Mouse (Mus musculus): ENCODE data around the gene Aldh4a1. TPM values are rescaled to one million over a fixed set of nuclear protein-coding genes. Genes with fewer than 3 reads are reported as not detected.

Aldh4a1 gene
- total and polyA plus RNA-seq, 2 experiments from 2014 or later = 25.2 to 30.0 TPM

DNA sequence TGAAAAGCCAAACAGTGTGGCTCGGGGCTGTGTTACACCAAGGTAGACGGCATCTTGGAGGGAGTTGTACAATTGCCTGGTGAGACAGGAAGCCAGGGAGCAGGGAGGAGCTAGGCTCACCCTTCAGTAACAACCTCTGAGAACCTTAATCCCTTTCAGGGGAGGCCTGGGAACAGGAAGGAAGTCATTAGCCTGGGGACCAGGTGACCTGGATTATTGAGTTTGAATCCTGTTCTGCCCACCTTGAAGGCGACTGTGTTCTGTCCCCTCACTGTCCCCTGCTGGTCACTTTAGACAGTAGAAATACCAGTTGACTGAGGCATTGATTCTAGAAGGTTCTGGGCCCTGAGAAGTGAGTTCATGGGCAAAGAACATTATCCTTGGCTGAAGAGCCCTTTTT is 28.6 kb upstream of the Aldh4a1 start:
- peak; percentile 48 for TF ChIP-seq CTCF (IDR thresholded peaks at IDR 0.05)
- DNase-seq (ENCODE audit: low spot score) (no peak), ATAC-seq (ENCODE audit: low FRiP score) (no peak)
- no peaks in the 10 kb centered on the region for H3K36me3 ChIP-seq (ENCODE audit: insufficient read depth, low read length)
- 62% methylated on average over 3 of the region's 3 CpGs for WGBS
- H3K27ac ChIP-seq (ENCODE audit: low read depth, low read length) = no peak overlapping the region
- no peak overlapping the region for H3K4me3 ChIP-seq (ENCODE audit: low read depth, low read length)
- H3K27me3 ChIP-seq (ENCODE audit: insufficient read depth, low read length) = no peaks in the 10 kb centered on the region
- H3K4me2 ChIP-seq (ENCODE audit: low read depth, low read length, poor library complexity, severe bottlenecking) = no peak overlapping the region
- H3K9ac ChIP-seq (replicated peaks; ENCODE audit: low read length, poor library complexity, severe bottlenecking) = no peak overlapping the region
- H3K9me3 ChIP-seq (ENCODE audit: low read length) = no peaks in the 10 kb centered on the region
- H3K4me1 ChIP-seq (ENCODE audit: insufficient read depth, low read length) = peaks cover 30% of the 10 kb centered on the region

DNA sequence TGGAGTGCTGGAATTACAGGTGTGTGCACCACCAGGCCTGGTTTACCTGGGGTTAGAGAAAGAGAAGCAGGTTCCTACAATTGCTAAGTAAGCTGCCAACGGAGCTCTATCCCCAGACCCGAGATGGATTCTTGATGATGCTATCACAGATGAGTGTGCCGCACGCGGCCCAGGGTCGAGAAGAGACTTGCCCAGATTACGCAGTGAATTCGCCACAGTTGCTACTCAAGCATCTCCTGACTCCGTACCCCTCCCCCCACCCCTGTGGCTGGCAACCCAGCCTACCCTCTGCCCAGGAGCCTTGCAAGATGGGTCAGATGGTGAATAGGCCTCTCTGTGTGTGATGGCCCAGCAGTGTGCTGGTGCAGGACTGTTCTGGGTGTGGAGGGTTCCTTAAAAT is 26.0 kb upstream of the Aldh4a1 start:
- no peak overlapping the region for H3K4me3 ChIP-seq (ENCODE audit: low read depth, low read length)
- peaks cover 34% of the 10 kb centered on the region for H3K4me1 ChIP-seq (ENCODE audit: insufficient read depth, low read length)
- DNase-seq (ENCODE audit: low spot score) = no peak
- H3K36me3 ChIP-seq (ENCODE audit: insufficient read depth, low read length) = no peaks in the 10 kb centered on the region
- WGBS = 19% methylated on average over 9 of the region's 9 CpGs
- H3K27me3 ChIP-seq (ENCODE audit: insufficient read depth, low read length) = no peaks in the 10 kb centered on the region
- H3K27ac ChIP-seq (ENCODE audit: low read depth, low read length) = peak overlapping the region; percentile 43; the same call in 1 of the 2 replicates
- H3K9ac ChIP-seq (replicated peaks; ENCODE audit: low read length, poor library complexity, severe bottlenecking) = peak overlapping the region; percentile 42; the same call in 1 of the 2 replicates
- peak overlapping the region; percentile 15; the same call in 1 of the 2 replicates for H3K4me2 ChIP-seq (ENCODE audit: low read depth, low read length, poor library complexity, severe bottlenecking)
- 0 out of 2 replicates have a peak, but pooled peaks have one; percentile 19 for ATAC-seq (ENCODE audit: low FRiP score)
- TF ChIP-seq CTCF (IDR thresholded peaks at IDR 0.05) = no peak
- H3K9me3 ChIP-seq (ENCODE audit: low read length) = no peaks in the 10 kb centered on the region

DNA sequence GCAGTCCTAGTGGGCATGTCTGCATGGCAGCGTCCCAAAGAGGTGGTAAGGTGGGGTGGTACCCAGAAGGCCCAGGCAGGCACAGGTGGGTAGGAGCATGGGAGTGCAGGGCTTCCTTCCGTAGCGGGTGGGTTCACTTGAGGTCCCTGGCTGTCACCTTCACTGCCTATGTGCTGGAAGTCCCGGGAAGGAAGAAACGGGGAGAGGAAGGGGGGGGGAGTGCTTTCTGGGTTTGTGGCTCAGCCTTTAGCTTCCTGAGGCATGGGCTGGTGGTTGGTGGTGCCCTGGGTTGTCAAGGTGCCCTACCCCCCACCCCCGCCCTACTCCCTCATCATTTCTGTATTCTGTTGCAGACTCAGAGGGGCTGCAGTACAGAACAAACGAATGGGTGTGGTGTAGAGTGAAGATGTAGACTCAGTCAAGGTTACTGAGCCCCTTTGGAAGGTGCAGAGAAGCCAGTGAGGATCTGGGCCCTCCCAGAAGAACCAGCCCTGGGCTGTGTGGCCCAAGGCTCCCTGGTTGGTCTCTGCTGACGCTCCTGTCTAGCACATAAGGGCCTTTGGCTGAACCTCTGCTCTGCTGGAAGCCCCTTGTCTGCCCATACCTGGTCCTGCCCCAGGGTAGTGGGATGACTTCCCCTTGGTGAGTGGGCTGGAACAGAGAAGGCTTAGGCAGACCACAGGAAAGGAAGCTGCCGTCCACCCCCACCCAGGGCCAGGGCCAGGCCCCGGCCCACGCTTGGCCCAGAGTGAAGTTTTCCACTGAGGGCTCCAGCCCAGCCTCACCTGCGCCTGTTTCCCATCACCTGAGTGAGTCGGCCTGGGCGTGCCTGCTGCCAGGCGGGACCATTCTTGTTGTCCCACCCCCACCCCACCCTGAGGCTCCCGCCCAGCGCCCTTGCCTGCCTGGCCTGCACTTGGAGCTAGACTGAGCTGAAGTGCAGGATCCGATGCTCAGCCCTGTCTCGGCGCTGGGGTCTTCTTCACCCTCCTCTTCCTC is 25.1 kb upstream of the Aldh4a1 start:
- no peak for DNase-seq (ENCODE audit: low spot score)
- ATAC-seq (ENCODE audit: low FRiP score) = no peak
- no peaks in the 10 kb centered on the region for H3K9me3 ChIP-seq (ENCODE audit: low read length)
- 72% methylated on average over 20 of the region's 20 CpGs for WGBS
- peak overlapping the region; percentile 43 for H3K27ac ChIP-seq (ENCODE audit: low read depth, low read length)
- peaks cover 34% of the 10 kb centered on the region for H3K4me1 ChIP-seq (ENCODE audit: insufficient read depth, low read length)
- H3K36me3 ChIP-seq (ENCODE audit: insufficient read depth, low read length) = no peaks in the 10 kb centered on the region
- H3K4me3 ChIP-seq (ENCODE audit: low read depth, low read length) = no peak overlapping the region
- H3K27me3 ChIP-seq (ENCODE audit: insufficient read depth, low read length) = no peaks in the 10 kb centered on the region
- H3K9ac ChIP-seq (replicated peaks; ENCODE audit: low read length, poor library complexity, severe bottlenecking) = peak overlapping the region; percentile 42; the same call in 1 of the 2 replicates
- H3K4me2 ChIP-seq (ENCODE audit: low read depth, low read length, poor library complexity, severe bottlenecking) = no peak overlapping the region
- no peak for TF ChIP-seq CTCF (IDR thresholded peaks at IDR 0.05)

DNA sequence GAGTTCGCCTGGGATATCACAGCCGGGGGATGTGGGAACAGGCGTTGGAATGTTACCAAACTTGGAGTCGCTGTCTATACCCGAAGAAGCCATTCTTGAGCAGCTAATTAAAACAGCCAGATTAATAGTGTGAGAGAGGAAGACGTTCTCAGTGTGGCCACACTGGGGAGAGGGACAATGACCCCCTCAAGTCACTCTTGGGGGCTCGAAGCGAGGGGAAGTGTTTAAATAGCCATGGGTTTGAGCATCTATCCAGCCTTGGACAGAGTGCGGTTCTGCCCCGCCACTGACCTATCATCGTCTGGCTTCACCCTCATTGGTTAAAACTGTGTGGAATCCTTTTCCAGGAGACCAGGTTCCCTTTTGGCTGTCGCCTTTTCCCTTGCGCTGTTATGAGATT is 24.3 kb upstream of the Aldh4a1 start:
- Histone ChIP-seq H3K9me3 (ENCODE audit: low read length) (no peaks in the 10 kb centered on the region), H3K27me3 (ENCODE audit: insufficient read depth, low read length) (no peaks in the 10 kb centered on the region), H3K9ac (replicated peaks; ENCODE audit: low read length, poor library complexity, severe bottlenecking) (no peak overlapping the region), H3K4me1 (ENCODE audit: insufficient read depth, low read length) (peaks cover 34% of the 10 kb centered on the region), H3K4me2 (ENCODE audit: low read depth, low read length, poor library complexity, severe bottlenecking) (peak overlapping the region; percentile 36; the same call in 1 of the 2 replicates), H3K36me3 (ENCODE audit: insufficient read depth, low read length) (no peaks in the 10 kb centered on the region), H3K4me3 (ENCODE audit: low read depth, low read length) (no peak overlapping the region), H3K27ac (ENCODE audit: low read depth, low read length) (peak overlapping the region; percentile 52; the same call in 1 of the 2 replicates)
- 40% methylated on average over 13 of the region's 13 CpGs for whole genome bisulfite sequencing
- DNase-seq (ENCODE audit: low spot score) = no peak
- TF ChIP-seq CTCF (IDR thresholded peaks at IDR 0.05) = no peak
- ATAC-seq (ENCODE audit: low FRiP score) = no peak

DNA sequence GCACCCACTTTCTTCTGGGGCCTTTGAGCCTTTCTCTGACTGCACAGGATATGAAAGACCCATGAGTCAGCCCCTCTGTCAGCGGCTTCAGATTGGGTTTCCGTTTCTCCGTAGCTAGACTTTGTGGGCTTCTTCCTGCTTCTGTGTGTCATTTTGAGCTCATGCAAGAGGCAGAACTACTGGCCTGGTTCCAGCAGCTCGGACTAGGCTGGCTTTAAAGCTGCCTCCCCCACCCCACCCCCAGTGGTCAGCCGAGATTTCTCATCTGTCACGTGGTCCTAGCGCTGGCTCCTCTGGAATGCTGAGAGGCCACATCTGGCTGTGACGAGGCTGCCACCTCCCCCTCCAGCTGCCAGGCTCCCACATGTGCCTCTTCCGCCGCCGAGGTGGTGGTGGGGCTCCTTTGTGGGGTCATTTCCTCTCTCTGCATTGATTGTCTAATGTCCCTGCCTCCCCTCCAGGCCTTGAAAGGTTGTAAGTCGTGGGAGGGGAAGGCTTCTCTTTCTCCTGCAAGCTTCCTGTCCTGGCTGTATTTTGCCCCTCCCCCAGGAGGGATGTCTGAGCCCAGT is 23.6 kb upstream of the Aldh4a1 start:
- Histone ChIP-seq H3K4me1 (ENCODE audit: insufficient read depth, low read length) (peaks cover 34% of the 10 kb centered on the region), H3K36me3 (ENCODE audit: insufficient read depth, low read length) (no peaks in the 10 kb centered on the region), H3K4me2 (ENCODE audit: low read depth, low read length, poor library complexity, severe bottlenecking) (peak overlapping the region; percentile 36), H3K4me3 (ENCODE audit: low read depth, low read length) (no peak overlapping the region), H3K27me3 (ENCODE audit: insufficient read depth, low read length) (no peaks in the 10 kb centered on the region), H3K27ac (ENCODE audit: low read depth, low read length) (peak overlapping the region; percentile 52), H3K9me3 (ENCODE audit: low read length) (no peaks in the 10 kb centered on the region), H3K9ac (replicated peaks; ENCODE audit: low read length, poor library complexity, severe bottlenecking) (peak overlapping the region; percentile 24; the same call in 1 of the 2 replicates)
- TF ChIP-seq CTCF (IDR thresholded peaks at IDR 0.05) = peak; percentile 11; the same call in 1 of the 2 replicates
- WGBS = 3% methylated on average over 12 of the region's 12 CpGs
- peak; percentile 64 for ATAC-seq (ENCODE audit: low FRiP score)
- peak; percentile 85 for DNase-seq (ENCODE audit: low spot score)

Data from midbrain, postnatal 0 days (tissue).